In genomic region chr1:74386363-74386713, GRCm38 (mm10) we compare ENCODE assay signal across 8 mouse cellular contexts. TPM values are rescaled to one million over a fixed set of nuclear protein-coding genes. Genes with fewer than 3 reads are reported as not detected.
DNase-seq lines count a peak whose midpoint lies in the region; ATAC-seq lines count a peak whose summit lies in the region.

No protein-coding gene starts in this region.

- H3K27me3 ChIP-seq in kidney, embryonic 15.5 days, result no peaks in the 10 kb centered on the region
- H3K27me3 ChIP-seq in hindbrain, embryonic 15.5 days, result 0 out of 2 replicates have a peak, but pooled peaks cover 4% of the 10 kb centered on the region
- H3K27me3 ChIP-seq in midbrain, embryonic 15.5 days (replicated peaks), result peaks cover 14% of the 10 kb centered on the region

- no peaks in the 10 kb centered on the region for H3K9me3 ChIP-seq in kidney, embryonic 15.5 days (replicated peaks)
- no peaks in the 10 kb centered on the region for H3K9me3 ChIP-seq in hindbrain, embryonic 15.5 days
- no peaks in the 10 kb centered on the region for H3K9me3 ChIP-seq in midbrain, embryonic 15.5 days

- H3K36me3 ChIP-seq in kidney, embryonic 15.5 days, result no peaks in the 10 kb centered on the region
- H3K36me3 ChIP-seq in hindbrain, embryonic 15.5 days, result no peaks in the 10 kb centered on the region
- no peaks in the 10 kb centered on the region for H3K36me3 ChIP-seq in midbrain, embryonic 15.5 days (replicated peaks)

- H3K4me1 ChIP-seq in kidney, embryonic 15.5 days, result peaks cover 34% of the 10 kb centered on the region
- H3K4me1 ChIP-seq in brown adipose tissue, adult 24 weeks (ENCODE audit: control insufficient read depth, insufficient read depth, insufficient read length, low read length), result peaks cover 8% of the 10 kb centered on the region; the same call in 1 of the 2 replicates
- peaks cover 24% of the 10 kb centered on the region for H3K4me1 ChIP-seq in hindbrain, embryonic 15.5 days (replicated peaks)
- peaks cover 16% of the 10 kb centered on the region for H3K4me1 ChIP-seq in midbrain, embryonic 15.5 days

- ATAC-seq in kidney, embryonic 15.5 days (replicated peaks; ENCODE audit: low FRiP score), result no peak
- ATAC-seq in hindbrain, embryonic 15.5 days (ENCODE audit: low FRiP score, low read depth), result no peak
- no peak; the same call in 1 of the 2 replicates for ATAC-seq in midbrain, embryonic 15.5 days (replicated peaks)

- DNase-seq in kidney, adult 8-10 months, result no peak
- no peak for DNase-seq in ovary, adult 18-20 months (ENCODE audit: low spot score)
- no peak for DNase-seq in cerebellum, adult 9-10 months
- DNase-seq in urinary bladder, postnatal 25 days (ENCODE audit: low spot score), result no peak

- peak overlapping the region; percentile 68 for H3K4me2 ChIP-seq in kidney, embryonic 15.5 days
- H3K4me2 ChIP-seq in hindbrain, embryonic 15.5 days, result peak overlapping the region; percentile 86
- peak overlapping the region; percentile 62 for H3K4me2 ChIP-seq in midbrain, embryonic 15.5 days

- peak overlapping the region; percentile 63 for H3K9ac ChIP-seq in kidney, embryonic 15.5 days
- H3K9ac ChIP-seq in hindbrain, embryonic 15.5 days, result peak overlapping the region; percentile 56
- H3K9ac ChIP-seq in midbrain, embryonic 15.5 days, result peak overlapping the region; percentile 52

- 43% methylated on average over 7 of the region's 10 CpGs for WGBS in kidney, embryonic 15.5 days
- 36% methylated on average over 8 of the region's 10 CpGs for WGBS in hindbrain, embryonic 15.5 days
- 53% methylated on average over 7 of the region's 10 CpGs for WGBS in midbrain, embryonic 15.5 days

- peak overlapping the region; percentile 52 for H3K4me3 ChIP-seq in kidney, embryonic 15.5 days (replicated peaks)
- peak overlapping the region; percentile 75 for H3K4me3 ChIP-seq in brown adipose tissue, adult 24 weeks (ENCODE audit: insufficient read depth, low read depth, low read length)
- H3K4me3 ChIP-seq in hindbrain, embryonic 15.5 days, result peak overlapping the region; percentile 81
- peak overlapping the region; percentile 71 for H3K4me3 ChIP-seq in midbrain, embryonic 15.5 days

- H3K27ac ChIP-seq in kidney, embryonic 15.5 days, result peak overlapping the region; percentile 99
- peak overlapping the region; percentile 95 for H3K27ac ChIP-seq in brown adipose tissue, adult 24 weeks (replicated peaks; ENCODE audit: low read depth, low read length)
- peak overlapping the region; percentile 93 for H3K27ac ChIP-seq in hindbrain, embryonic 15.5 days (replicated peaks)
- H3K27ac ChIP-seq in midbrain, embryonic 15.5 days, result peak overlapping the region; percentile 93

RNA-seq across cellular contexts. Expression of gene Ctdsp1, which starts 5.0 kb away (rescaled TPM):
- polyA plus RNA-seq in kidney, embryonic 15.5 days (2015; fragmentation: Nextera tagmentation; extraction: Ambion mirVana), result 81.1 and 82.0 TPM in 2 replicates
- polyA plus RNA-seq in brown adipose tissue, adult 24 weeks (2012; ENCODE audit: insufficient read depth, insufficient read length, missing spikeins), result 66.8 and 98.0 TPM in 2 replicates
- polyA plus RNA-seq in hindbrain, embryonic 15.5 days (2015; fragmentation: Nextera tagmentation; extraction: Ambion mirVana), result 19.3 and 19.5 TPM in 2 replicates
- polyA plus RNA-seq in midbrain, embryonic 15.5 days (2015; fragmentation: Nextera tagmentation; extraction: Ambion mirVana), result 14.3 and 17.4 TPM in 2 replicates

RNA-seq across cellular contexts. Expression of gene Slc11a1, which starts 11.3 kb away (rescaled TPM):
- 3.8 and 5.9 TPM in 2 replicates for polyA plus RNA-seq in kidney, embryonic 15.5 days (2015; fragmentation: Nextera tagmentation; extraction: Ambion mirVana)
- polyA plus RNA-seq in brown adipose tissue, adult 24 weeks (2012; ENCODE audit: insufficient read depth, insufficient read length, missing spikeins), result 1.5 and 5.8 TPM in 2 replicates
- 2.9 and 3.4 TPM in 2 replicates for polyA plus RNA-seq in hindbrain, embryonic 15.5 days (2015; fragmentation: Nextera tagmentation; extraction: Ambion mirVana)
- polyA plus RNA-seq in midbrain, embryonic 15.5 days (2015; fragmentation: Nextera tagmentation; extraction: Ambion mirVana), result 2.0 and 3.4 TPM in 2 replicates

RNA-seq across cellular contexts. Expression of gene Vil1, which starts 22.8 kb away (rescaled TPM):
- polyA plus RNA-seq in kidney, embryonic 15.5 days (2015; fragmentation: Nextera tagmentation; extraction: Ambion mirVana), result 11.5 and 12.3 TPM in 2 replicates
- 0.46 and 1.1 TPM in 2 replicates for polyA plus RNA-seq in brown adipose tissue, adult 24 weeks (2012; ENCODE audit: insufficient read depth, insufficient read length, missing spikeins)
- 0.12 and 0.24 TPM in 2 replicates for polyA plus RNA-seq in hindbrain, embryonic 15.5 days (2015; fragmentation: Nextera tagmentation; extraction: Ambion mirVana)
- 0.22 and 0.41 TPM in 2 replicates for polyA plus RNA-seq in midbrain, embryonic 15.5 days (2015; fragmentation: Nextera tagmentation; extraction: Ambion mirVana)

RNA-seq across cellular contexts. Expression of gene Catip, which starts 24.4 kb away (rescaled TPM):
- 0.67 and 0.82 TPM in 2 replicates for polyA plus RNA-seq in kidney, embryonic 15.5 days (2015; fragmentation: Nextera tagmentation; extraction: Ambion mirVana)
- polyA plus RNA-seq in brown adipose tissue, adult 24 weeks (2012; ENCODE audit: insufficient read depth, insufficient read length, missing spikeins), result not detected in 2 replicates
- polyA plus RNA-seq in hindbrain, embryonic 15.5 days (2015; fragmentation: Nextera tagmentation; extraction: Ambion mirVana), result 1.1 and 2.4 TPM in 2 replicates
- 0.68 and 1.9 TPM in 2 replicates for polyA plus RNA-seq in midbrain, embryonic 15.5 days (2015; fragmentation: Nextera tagmentation; extraction: Ambion mirVana)
